Mouse (Mus musculus): ENCODE data around the gene Ebf3. TPM values are rescaled to one million over a fixed set of nuclear protein-coding genes. Genes with fewer than 3 reads are reported as not detected.
A peak's percentile ranks its signal among the peaks of the same experiment; 100 is the strongest.

The Ebf3 gene
- total and polyA plus RNA-seq, 3 experiments: 5.0 to 7.5 (median 6.1) TPM

DNA sequence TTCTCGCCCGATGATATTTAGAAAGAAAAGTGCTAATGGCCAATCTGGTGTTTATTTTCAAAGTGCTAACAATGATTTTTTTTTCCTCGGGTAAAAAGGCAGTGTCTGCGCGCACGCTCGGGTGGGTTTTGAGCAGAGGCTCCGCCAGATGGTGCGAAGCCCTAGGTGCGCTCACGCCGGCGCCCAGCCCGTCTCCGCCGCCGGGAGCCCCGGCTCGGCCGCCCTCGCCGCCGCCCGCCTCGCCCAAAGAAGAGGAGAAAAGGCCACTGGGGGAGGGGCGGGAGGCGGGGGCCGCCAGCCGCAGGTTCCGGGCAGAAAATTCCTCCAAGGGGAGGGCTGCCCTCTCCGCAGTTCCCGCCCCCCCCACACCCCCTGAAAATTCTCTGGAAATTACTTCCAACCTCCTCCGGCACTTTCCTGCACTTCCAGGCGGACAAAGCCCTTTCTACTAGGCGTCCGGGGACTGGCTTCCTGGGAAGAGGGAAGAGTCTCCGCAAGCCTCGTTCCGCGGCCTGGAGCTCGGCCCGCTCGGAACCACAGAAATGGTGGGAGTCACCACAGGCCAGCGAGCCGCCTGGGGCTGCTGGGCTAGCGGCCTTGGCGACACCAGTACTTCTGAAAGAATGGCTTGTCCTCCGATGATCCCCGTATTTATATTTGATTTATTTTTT, 4.0 kb downstream of the Ebf3 start:
- intact Hi-C loops (cut with DNase I): loop anchor here (1.0 to 10.0 kb wide), 3 partner anchors 10 to 1015 kb away; no protein-coding TSS in a partner anchor
- Histone ChIP-seq H3K27ac (peak overlapping the region; percentile 92), H3K4me1 (ENCODE audit: control insufficient read depth, insufficient read depth, low read length) (no peaks in the 10 kb centered on the region), H3K79me2 (replicated peaks; ENCODE audit: control insufficient read depth, insufficient read depth, low read length) (no peaks in the 10 kb centered on the region), H3K36me3 (ENCODE audit: control insufficient read depth, insufficient read depth, low read length) (peaks cover 2% of the 10 kb centered on the region; the same call in 1 of the 2 replicates), H3K9ac (ENCODE audit: low read depth, low read length) (peak overlapping the region; percentile 78), H3K27me3 (ENCODE audit: control insufficient read depth, insufficient read depth, low read length) (peaks cover 7% of the 10 kb centered on the region), H3K4me3 (peak overlapping the region; percentile 81)
- WGBS: 2% methylated on average over 49 of the region's 49 CpGs
- TF ChIP-seq EP300 (IDR thresholded peaks at IDR 0.05; ENCODE audit: insufficient read depth, low read depth, low read length) (no peak), POLR2A (IDR thresholded peaks at IDR 0.05; ENCODE audit: insufficient read depth, low read depth, low read length) (peak; percentile 50), CTCF (IDR thresholded peaks at IDR 0.05) (no peak)
- DNase-seq: peak; percentile 71 to 75

DNA sequence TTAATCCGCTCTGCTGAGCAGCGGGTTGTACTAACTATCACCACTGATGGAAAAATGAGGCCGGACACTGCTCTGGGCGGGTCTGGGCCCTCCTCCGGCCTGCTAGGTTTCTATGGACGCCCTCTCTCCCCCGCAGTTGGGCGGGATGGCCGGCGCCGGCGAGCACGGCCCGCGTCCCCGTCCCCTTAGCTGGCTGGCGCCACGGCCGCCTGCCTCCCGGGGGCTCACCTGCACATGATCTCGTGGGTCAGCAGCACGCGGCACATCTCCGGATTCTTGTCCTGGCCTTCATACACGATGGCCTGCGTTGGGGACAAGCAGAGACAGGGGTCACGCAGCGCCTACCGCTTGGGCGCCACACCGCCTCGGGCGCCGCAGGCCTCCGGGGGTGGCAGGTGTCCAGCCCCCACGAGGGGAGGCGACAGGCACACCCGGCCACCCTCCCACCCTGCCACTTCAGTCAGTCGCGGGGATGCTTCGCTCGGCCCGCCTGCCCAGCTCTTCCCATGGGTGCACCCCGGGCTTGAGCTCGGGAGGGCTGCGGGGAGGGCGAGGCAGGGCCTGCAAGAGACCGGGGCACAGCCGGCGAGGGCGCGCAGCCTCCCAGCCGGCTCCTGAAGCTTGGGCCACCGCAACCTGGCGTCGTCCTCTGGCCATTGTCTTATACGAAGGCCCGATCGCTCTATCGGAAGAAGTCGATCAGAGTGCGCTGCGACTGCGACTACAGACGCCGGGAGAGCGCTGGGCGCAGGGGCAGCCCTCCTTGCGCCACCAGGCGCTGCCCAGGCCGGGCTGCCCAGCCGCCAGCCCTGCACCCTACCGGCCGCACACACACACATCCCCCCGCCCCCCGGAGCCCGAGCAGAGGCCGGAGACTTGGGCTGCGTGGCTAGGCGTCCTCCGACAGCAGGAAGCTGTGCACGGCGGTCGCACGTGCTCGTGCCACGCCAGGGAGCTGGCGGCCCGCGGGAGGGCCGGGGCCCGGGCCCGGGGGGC, 4.9 kb downstream of the Ebf3 start:
- peak overlapping the region; percentile 81 for H3K4me3 ChIP-seq
- H3K27me3 ChIP-seq (ENCODE audit: control insufficient read depth, insufficient read depth, low read length): peaks cover 6% of the 10 kb centered on the region
- intact Hi-C loops (cut with DNase I): loop anchor here (1.0 to 10.0 kb wide), 3 partner anchors 9 to 1015 kb away; no protein-coding TSS in a partner anchor
- DNase-seq: peak; percentile 66 to 76
- H3K9ac ChIP-seq (ENCODE audit: low read depth, low read length): peak overlapping the region; percentile 78
- WGBS: 6% methylated on average over 92 of the region's 93 CpGs
- H3K27ac ChIP-seq: peak overlapping the region; percentile 92
- TF ChIP-seq CTCF (IDR thresholded peaks at IDR 0.05) (no peak), EP300 (IDR thresholded peaks at IDR 0.05; ENCODE audit: insufficient read depth, low read depth, low read length) (no peak), POLR2A (IDR thresholded peaks at IDR 0.05; ENCODE audit: insufficient read depth, low read depth, low read length) (no peak)
- no peaks in the 10 kb centered on the region for H3K4me1 ChIP-seq (ENCODE audit: control insufficient read depth, insufficient read depth, low read length)
- no peaks in the 10 kb centered on the region for H3K79me2 ChIP-seq (replicated peaks; ENCODE audit: control insufficient read depth, insufficient read depth, low read length)
- H3K36me3 ChIP-seq (ENCODE audit: control insufficient read depth, insufficient read depth, low read length): peaks cover 2% of the 10 kb centered on the region; the same call in 1 of the 2 replicates

DNA sequence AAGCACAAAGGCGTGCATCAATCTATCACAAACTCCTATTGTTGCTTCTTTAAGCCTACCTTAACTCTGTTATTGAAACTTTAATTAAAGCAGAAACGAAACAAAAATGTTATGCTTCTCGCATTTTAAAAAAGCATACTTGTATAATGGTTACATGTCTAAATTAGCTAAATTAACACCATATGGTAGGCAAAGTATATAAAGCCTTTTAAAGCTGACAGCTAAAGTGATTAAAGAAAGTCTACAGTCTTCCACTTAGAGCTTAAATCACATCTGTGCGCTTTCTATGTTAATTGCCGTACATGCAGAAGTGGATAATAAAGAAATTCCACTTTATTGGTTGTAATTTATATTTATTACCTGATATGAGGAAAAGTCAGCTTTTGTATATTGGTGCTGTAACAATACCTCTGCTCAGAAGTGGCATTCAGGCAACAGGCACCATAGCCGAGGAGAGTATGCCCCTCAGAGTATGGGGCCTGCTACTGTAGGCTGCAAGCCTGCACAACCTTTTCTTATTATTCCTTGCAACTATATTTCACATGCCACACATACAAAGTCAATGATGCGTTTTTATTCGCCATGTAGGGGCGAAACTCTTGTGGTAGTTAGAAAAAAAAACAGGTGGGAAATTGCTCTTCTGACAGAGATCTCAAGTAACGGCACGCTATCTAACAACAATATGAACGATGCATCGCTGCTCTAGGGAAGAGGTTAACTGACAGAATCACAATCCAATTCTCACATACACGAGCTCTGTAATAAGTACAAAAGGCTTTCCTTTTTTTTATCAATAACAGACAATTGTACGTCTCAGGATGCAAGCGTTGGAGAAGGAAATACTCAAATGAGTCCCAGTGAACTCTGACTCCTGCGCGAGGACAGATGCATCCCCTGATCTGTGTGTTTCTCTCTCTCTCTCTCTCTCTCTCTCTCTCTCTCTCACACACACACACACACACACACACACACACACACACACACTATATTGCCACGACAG, 5.9 kb downstream of the Ebf3 start:
- Histone ChIP-seq H3K4me3 (no peak overlapping the region), H3K27ac (no peak overlapping the region), H3K36me3 (ENCODE audit: control insufficient read depth, insufficient read depth, low read length) (peaks cover 2% of the 10 kb centered on the region; the same call in 1 of the 2 replicates), H3K79me2 (replicated peaks; ENCODE audit: control insufficient read depth, insufficient read depth, low read length) (no peaks in the 10 kb centered on the region), H3K27me3 (ENCODE audit: control insufficient read depth, insufficient read depth, low read length) (peaks cover 3% of the 10 kb centered on the region), H3K4me1 (ENCODE audit: control insufficient read depth, insufficient read depth, low read length) (peaks cover 3% of the 10 kb centered on the region), H3K9ac (ENCODE audit: low read depth, low read length) (peak overlapping the region; percentile 78)
- intact Hi-C loops (cut with DNase I): no loop called here
- DNase-seq: no peak
- TF ChIP-seq POLR2A (IDR thresholded peaks at IDR 0.05; ENCODE audit: insufficient read depth, low read depth, low read length): no peak
- TF ChIP-seq CTCF (IDR thresholded peaks at IDR 0.05): peak; percentile 50
- WGBS: 44% methylated on average over 19 of the region's 19 CpGs

DNA sequence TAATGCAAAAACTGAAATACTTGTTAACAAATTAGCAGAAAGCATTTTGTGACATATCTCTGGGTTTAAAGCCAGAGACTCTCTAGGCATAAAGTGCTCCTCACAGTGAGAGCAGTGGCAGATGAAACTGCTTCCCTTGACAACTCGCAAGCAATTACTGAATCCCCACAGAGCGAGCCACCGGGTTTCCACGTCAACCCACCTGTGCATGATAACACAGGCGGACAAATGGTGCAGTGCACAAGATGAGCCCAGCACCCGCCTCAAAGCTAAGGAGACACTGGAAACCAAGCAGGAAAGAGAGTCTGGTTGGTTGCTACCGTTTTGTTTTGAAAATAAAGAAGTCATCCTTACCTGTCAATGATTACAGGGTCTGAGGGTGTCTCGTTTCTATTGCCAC, 7.1 kb downstream of the Ebf3 start:
- Histone ChIP-seq H3K4me1 (ENCODE audit: control insufficient read depth, insufficient read depth, low read length) (peaks cover 3% of the 10 kb centered on the region), H3K79me2 (replicated peaks; ENCODE audit: control insufficient read depth, insufficient read depth, low read length) (no peaks in the 10 kb centered on the region), H3K27me3 (ENCODE audit: control insufficient read depth, insufficient read depth, low read length) (peaks cover 3% of the 10 kb centered on the region), H3K9ac (ENCODE audit: low read depth, low read length) (no peak overlapping the region), H3K36me3 (ENCODE audit: control insufficient read depth, insufficient read depth, low read length) (peaks cover 4% of the 10 kb centered on the region; the same call in 1 of the 2 replicates), H3K27ac (no peak overlapping the region), H3K4me3 (no peak overlapping the region)
- TF ChIP-seq POLR2A (IDR thresholded peaks at IDR 0.05; ENCODE audit: insufficient read depth, low read depth, low read length) (no peak), CTCF (IDR thresholded peaks at IDR 0.05) (no peak), EP300 (IDR thresholded peaks at IDR 0.05; ENCODE audit: insufficient read depth, low read depth, low read length) (no peak)
- 59% methylated on average over 8 of the region's 8 CpGs for WGBS
- DNase-seq: no peak
- intact Hi-C loops (cut with DNase I): no loop called here

DNA sequence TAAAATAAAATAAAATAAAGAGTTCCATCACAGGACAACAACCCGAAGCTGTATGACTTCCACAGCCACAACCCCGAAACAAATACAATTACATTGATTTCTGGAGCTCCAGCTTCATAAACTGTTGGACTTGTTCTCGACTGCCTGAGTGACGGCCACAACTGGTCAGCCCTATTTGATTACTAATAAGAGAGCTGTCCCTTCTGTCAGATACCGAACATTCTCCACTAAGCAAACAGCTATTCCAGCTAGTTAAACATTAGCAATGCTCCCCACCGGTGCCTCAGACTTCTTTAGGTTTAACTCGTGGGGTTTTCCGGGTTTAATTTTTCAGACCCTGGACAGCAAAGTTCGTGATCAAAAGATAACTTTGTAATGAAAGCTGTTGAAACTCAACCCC, 8.1 kb downstream of the Ebf3 start:
- 69% methylated on average over 9 of the region's 9 CpGs for WGBS
- Histone ChIP-seq H3K27ac (no peak overlapping the region), H3K4me3 (no peak overlapping the region), H3K27me3 (ENCODE audit: control insufficient read depth, insufficient read depth, low read length) (peaks cover 3% of the 10 kb centered on the region), H3K9ac (ENCODE audit: low read depth, low read length) (no peak overlapping the region), H3K4me1 (ENCODE audit: control insufficient read depth, insufficient read depth, low read length) (peaks cover 9% of the 10 kb centered on the region), H3K79me2 (replicated peaks; ENCODE audit: control insufficient read depth, insufficient read depth, low read length) (no peaks in the 10 kb centered on the region), H3K36me3 (ENCODE audit: control insufficient read depth, insufficient read depth, low read length) (peaks cover 4% of the 10 kb centered on the region; the same call in 1 of the 2 replicates)
- DNase-seq: no peak
- TF ChIP-seq EP300 (IDR thresholded peaks at IDR 0.05; ENCODE audit: insufficient read depth, low read depth, low read length): no peak
- no peak for TF ChIP-seq CTCF (IDR thresholded peaks at IDR 0.05)
- TF ChIP-seq POLR2A (IDR thresholded peaks at IDR 0.05; ENCODE audit: insufficient read depth, low read depth, low read length): no peak
- intact Hi-C loops (cut with DNase I): no loop called here

Measured in heart, adult 2 months (tissue).